Mouse (Mus musculus): ENCODE measurements around the gene Hist1h1t. TPM values are rescaled to one million over a fixed set of nuclear protein-coding genes. Genes with fewer than 3 reads are reported as not detected.
"Not testable (repeated sequence)": the region's sequence is repeated elsewhere in the genome, so short reads cannot be mapped to it uniquely, and the experiment has no call there.

Hist1h1t gene
- polyA plus RNA-seq, 1 experiment from 2014 or later = not detected

DNA sequence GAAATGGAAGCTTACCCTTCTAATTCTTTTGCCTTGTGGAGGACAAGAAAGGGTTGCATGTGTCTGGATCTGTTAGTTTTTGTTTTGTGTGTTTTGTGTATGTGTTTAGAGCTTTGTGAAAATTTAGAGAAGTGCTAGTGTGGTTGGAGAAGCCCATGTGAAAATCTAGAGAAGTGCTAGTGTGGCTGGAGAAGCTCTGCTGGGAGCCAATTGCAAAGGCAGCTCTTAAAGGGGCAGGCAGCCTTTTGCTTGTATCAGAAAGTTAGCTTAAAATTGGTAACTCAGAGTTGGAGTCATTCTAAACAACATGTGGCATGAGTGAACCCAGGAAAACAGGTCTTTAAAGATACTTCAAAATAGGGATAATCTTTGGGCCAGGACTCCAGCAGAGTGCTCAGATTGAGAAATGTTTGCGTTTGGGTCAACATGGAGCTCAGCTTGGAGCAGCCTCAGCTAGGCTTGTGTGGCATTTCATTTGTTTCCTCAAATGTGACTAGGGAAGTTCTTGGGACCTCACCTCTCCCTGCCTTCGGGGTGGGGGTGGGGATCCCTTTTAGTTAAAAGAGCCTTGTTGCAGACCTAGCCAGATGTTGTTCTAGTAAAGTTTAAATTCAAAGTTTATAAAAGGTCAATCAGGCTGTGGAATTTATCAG, 22.1 kb downstream of the Hist1h1t start:
- not testable (repeated sequence) for H3K27me3 ChIP-seq; H3K36me3 ChIP-seq; ATAC-seq (ENCODE audit: insufficient number of reproducible peaks, insufficient read depth, low FRiP score, low TSS enrichment, low read depth); H3K4me1 ChIP-seq; H3K4me2 ChIP-seq; H3K9me3 ChIP-seq; H3K4me3 ChIP-seq; H3K9ac ChIP-seq; H3K27ac ChIP-seq
- 16% methylated on average over 2 of the region's 2 CpGs for WGBS

DNA sequence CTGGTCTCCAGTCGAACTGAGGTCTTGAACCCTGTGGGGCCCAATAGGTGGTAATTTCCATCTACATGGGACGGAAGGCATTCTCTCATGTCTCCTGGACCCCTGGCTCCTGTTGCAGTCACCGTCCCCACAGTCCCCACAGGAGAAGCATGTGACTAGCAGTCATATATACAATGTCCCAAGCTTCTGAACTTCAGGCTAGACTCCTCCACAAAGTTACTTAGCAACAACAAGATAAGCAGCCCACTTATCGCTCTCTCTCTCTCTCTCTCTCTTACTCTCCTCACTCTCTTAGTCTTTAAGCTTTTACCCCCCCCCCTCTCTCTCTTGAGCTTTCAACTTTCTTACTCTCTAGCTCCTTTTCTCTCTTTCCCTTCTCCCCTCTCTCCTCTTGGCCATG, 28.6 kb downstream of the Hist1h1t start:
- no peak for ATAC-seq (ENCODE audit: insufficient number of reproducible peaks, insufficient read depth, low FRiP score, low TSS enrichment, low read depth)
- no peaks in the 10 kb centered on the region for H3K4me1 ChIP-seq
- H3K36me3 ChIP-seq = no peaks in the 10 kb centered on the region
- H3K9me3 ChIP-seq = no peaks in the 10 kb centered on the region
- 92% methylated on average over 4 of the region's 4 CpGs for WGBS
- no peaks in the 10 kb centered on the region for H3K27me3 ChIP-seq
- no peak overlapping the region for H3K27ac ChIP-seq
- no peak overlapping the region for H3K9ac ChIP-seq
- no peak overlapping the region for H3K4me2 ChIP-seq
- no peak overlapping the region for H3K4me3 ChIP-seq

DNA sequence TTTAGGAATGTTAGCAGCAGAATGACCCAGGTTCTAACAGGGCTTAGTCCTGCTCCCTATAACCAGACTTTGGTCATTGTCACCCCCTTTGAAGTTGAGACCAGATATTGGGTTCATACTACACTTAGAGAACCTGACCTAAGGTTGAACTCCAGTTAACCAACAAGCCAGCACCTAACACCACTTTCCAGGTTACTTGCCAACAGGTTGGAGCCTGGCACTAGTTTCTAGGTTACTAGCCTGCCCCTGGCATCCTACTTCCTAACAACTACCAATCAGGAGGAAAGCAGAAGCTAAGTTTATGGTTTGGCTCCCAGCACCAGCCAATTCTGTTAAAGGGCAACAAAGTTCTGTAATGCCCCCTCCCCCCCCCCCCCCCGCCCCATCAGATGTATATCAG, 29.6 kb downstream of the Hist1h1t start:
- no peak overlapping the region for H3K27ac ChIP-seq
- no peaks in the 10 kb centered on the region for H3K36me3 ChIP-seq
- no peak overlapping the region for H3K4me2 ChIP-seq
- no peak overlapping the region for H3K4me3 ChIP-seq
- no peaks in the 10 kb centered on the region for H3K27me3 ChIP-seq
- ATAC-seq (ENCODE audit: insufficient number of reproducible peaks, insufficient read depth, low FRiP score, low TSS enrichment, low read depth) = no peak
- WGBS = 40% methylated on average over 1 of the region's 1 CpGs
- H3K4me1 ChIP-seq = no peaks in the 10 kb centered on the region
- no peaks in the 10 kb centered on the region for H3K9me3 ChIP-seq
- no peak overlapping the region for H3K9ac ChIP-seq

DNA sequence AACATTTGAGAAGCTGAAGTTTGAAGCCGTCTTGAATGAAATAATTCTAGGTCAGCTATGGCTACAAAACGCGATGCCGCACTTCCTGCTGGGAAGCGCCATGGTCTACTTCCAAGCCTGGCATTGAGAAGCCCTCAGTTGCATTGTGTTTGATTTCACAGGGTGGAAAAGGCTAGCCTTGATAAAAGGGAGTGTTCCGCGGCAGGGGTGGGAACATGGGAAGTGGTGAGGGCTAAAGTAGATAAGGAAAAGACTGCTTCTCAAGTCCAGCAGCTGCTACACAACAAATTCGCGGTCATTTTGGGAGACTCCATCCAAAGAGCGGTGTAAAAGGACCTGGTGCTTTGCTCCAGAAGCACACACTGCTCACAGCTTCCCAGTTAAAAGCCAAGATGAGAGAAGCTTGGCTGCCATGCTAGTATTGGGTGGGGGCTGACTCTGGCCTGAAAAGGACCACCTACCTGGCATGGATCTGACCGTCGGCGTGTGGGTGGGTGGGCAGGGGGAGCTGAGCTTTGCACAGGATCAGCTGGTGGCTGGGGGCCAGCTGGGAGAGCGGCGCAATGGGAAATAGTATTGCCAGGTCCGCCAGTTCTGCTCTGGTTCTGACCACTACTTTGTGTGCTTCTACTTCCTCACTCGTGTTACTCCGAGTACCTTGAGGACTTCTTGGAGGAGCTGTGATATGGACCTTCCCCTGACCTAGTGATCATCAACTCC, 33.0 kb downstream of the Hist1h1t start:
- Histone ChIP-seq H3K27me3 (no peaks in the 10 kb centered on the region), H3K4me3 (no peak overlapping the region), H3K9me3 (no peaks in the 10 kb centered on the region), H3K9ac (no peak overlapping the region), H3K36me3 (no peaks in the 10 kb centered on the region), H3K4me2 (no peak overlapping the region), H3K4me1 (no peaks in the 10 kb centered on the region), H3K27ac (no peak overlapping the region)
- no peak for ATAC-seq (ENCODE audit: insufficient number of reproducible peaks, insufficient read depth, low FRiP score, low TSS enrichment, low read depth)
- 90% methylated on average over 18 of the region's 18 CpGs for WGBS

DNA sequence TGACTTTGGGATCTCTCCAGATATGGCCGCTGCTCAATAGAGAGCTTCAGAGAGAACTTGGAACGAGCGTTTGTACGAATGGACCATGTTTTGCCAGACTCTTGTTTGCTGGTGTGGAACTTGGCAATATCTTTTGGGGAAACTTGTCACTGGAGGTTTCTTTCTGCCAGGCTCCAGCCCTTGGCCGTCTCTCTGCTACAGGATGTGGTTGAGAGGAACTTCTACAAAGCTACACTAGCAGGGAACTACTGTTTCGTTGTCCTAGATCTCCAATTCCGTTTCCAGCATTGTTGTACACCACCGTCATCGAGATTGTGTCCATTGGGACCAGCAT, 33.5 kb downstream of the Hist1h1t start:
- no peak for ATAC-seq (ENCODE audit: insufficient number of reproducible peaks, insufficient read depth, low FRiP score, low TSS enrichment, low read depth)
- no peak overlapping the region for H3K4me3 ChIP-seq
- H3K36me3 ChIP-seq = no peaks in the 10 kb centered on the region
- 93% methylated on average over 9 of the region's 9 CpGs for WGBS
- no peaks in the 10 kb centered on the region for H3K4me1 ChIP-seq
- H3K9ac ChIP-seq = no peak overlapping the region
- no peak overlapping the region for H3K4me2 ChIP-seq
- no peaks in the 10 kb centered on the region for H3K9me3 ChIP-seq
- no peaks in the 10 kb centered on the region for H3K27me3 ChIP-seq
- H3K27ac ChIP-seq = no peak overlapping the region

DNA sequence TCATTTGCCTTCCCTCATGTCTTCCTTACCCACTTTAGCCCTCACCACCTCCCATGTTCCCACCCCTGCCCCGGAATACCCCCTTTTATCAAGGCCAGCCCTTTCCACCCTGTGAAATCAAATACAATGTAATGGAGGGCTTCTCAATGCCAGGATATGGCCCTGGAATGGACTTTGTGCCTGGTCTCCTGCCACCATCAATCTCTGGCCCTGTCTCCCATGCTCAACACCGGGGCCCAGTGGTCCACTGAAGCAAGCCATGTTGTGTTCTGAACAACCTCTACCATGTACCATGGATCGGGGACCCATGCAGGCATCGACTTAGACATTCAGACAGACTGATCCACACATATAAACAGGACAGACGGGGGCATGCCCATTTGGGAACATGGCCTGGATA, 34.1 kb downstream of the Hist1h1t start:
- ATAC-seq (ENCODE audit: insufficient number of reproducible peaks, insufficient read depth, low FRiP score, low TSS enrichment, low read depth) = no peak
- WGBS = 94% methylated on average over 5 of the region's 5 CpGs
- no peak overlapping the region for H3K9ac ChIP-seq

DNA sequence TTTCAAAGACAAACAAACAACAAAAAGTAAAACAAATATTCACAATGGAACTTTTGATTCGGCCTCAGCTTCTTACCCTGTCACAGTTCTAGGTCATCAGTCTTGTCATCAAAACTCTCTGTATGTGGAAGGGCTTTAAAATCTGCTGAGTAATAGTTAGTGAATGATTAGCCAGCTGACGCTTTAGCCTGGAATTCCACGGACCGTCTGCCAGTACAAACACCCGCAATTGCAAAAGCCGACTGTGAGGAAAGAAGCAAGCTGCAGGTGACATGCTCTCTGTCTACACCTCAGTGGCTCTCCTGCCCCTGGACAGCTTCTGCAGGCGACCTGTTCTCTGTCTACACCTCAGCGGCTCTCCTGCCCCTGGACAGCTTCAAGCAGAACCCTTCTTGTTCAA, 34.9 kb downstream of the Hist1h1t start:
- no peaks in the 10 kb centered on the region for H3K27me3 ChIP-seq
- no peaks in the 10 kb centered on the region for H3K36me3 ChIP-seq
- no peak overlapping the region for H3K27ac ChIP-seq
- no peak overlapping the region for H3K4me3 ChIP-seq
- H3K4me1 ChIP-seq = no peaks in the 10 kb centered on the region
- H3K9me3 ChIP-seq = no peaks in the 10 kb centered on the region
- no peak for ATAC-seq (ENCODE audit: insufficient number of reproducible peaks, insufficient read depth, low FRiP score, low TSS enrichment, low read depth)
- no peak overlapping the region for H3K4me2 ChIP-seq
- 50% methylated on average over 8 of the region's 8 CpGs for WGBS
- no peak overlapping the region for H3K9ac ChIP-seq

More for the DNA sequence above, 34.1 kb downstream of the Hist1h1t start:
- no peak overlapping the region for H3K27ac ChIP-seq
- no peaks in the 10 kb centered on the region for H3K9me3 ChIP-seq
- no peaks in the 10 kb centered on the region for H3K27me3 ChIP-seq
- H3K4me3 ChIP-seq = no peak overlapping the region
- H3K36me3 ChIP-seq = no peaks in the 10 kb centered on the region
- no peaks in the 10 kb centered on the region for H3K4me1 ChIP-seq
- no peak overlapping the region for H3K4me2 ChIP-seq

DNA sequence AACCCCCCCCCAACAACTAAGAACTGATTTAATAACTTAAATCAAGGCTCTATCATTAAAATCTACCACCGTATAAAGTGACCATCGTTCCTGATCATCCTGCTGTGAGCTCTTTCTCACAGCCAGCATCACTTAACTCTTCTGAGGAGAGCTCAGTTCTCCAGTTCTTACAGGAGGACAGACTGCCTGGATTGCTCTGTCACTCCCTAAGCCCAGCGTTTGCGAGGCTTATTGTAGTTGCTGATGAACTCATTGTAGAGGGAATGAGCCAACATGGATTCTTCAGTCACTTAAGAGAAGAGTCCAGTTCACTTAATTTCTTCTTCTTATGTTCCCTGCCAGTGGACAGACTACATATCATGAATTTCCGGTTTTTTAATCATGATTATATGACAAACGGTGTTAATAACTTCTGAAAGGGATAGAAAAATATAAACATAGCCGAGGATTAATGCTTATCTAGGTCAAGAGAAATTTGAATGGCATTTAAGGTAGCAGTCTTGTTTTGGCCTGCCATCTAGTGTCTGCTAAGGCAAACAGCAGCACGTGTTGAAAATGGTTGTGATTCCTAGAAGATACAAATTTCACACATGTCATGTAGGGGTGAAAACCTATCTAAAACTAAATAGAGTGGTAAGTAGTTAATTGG, 36.7 kb downstream of the Hist1h1t start:
- 24% methylated on average over 8 of the region's 8 CpGs for WGBS
- no peak for ATAC-seq (ENCODE audit: insufficient number of reproducible peaks, insufficient read depth, low FRiP score, low TSS enrichment, low read depth)

DNA sequence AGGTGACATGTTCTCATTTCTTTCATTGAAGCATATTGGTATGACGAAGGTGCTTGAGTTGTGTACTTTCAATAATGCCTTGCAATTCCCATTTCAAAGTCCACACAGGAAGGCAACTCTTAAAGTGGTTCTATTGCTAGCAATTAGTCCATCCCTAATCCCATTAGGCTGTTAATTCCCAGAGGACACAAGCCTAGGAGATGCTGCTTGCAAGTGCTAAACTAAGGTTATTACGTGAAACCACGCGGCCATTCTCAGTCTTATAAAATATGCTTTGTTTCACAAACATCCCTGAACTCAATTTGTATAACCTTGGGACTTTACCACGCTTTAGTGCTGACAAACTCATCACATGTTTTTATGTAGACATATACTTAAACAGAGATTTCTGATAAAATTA, 41.5 kb downstream of the Hist1h1t start:
- Histone ChIP-seq H3K36me3 (no peaks in the 10 kb centered on the region), H3K4me3 (no peak overlapping the region), H3K27me3 (no peaks in the 10 kb centered on the region), H3K9me3 (no peaks in the 10 kb centered on the region), H3K27ac (no peak overlapping the region), H3K4me1 (peaks cover 5% of the 10 kb centered on the region; the same call in 1 of the 2 replicates), H3K4me2 (no peak overlapping the region), H3K9ac (no peak overlapping the region)
- no peak for ATAC-seq (ENCODE audit: insufficient number of reproducible peaks, insufficient read depth, low FRiP score, low TSS enrichment, low read depth)
- WGBS = 82% methylated on average over 5 of the region's 5 CpGs

More for the DNA sequence above, 36.7 kb downstream of the Hist1h1t start:
- H3K27me3 ChIP-seq = no peaks in the 10 kb centered on the region
- H3K4me3 ChIP-seq = no peak overlapping the region
- H3K4me1 ChIP-seq = no peaks in the 10 kb centered on the region
- H3K36me3 ChIP-seq = no peaks in the 10 kb centered on the region
- no peak overlapping the region for H3K27ac ChIP-seq
- no peaks in the 10 kb centered on the region for H3K9me3 ChIP-seq
- H3K9ac ChIP-seq = no peak overlapping the region
- no peak overlapping the region for H3K4me2 ChIP-seq

DNA sequence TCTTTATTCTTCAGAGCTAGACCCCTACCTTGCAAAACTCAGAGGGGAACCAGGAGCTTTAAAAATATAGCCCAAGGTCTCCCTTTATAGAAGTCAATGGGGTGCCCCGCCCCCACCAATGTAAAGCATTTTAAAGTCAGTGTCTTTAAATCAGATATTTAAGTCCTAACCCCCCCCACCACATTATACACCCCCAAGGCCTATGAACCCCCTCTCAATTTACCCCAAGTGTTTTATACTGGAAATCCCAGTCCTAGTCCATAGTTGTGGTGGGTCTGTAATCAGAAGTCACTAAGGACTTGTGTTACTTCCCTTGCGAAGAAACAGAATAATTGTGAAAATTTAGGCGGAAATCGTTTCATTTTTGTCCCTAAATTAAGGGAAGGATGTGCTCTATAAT, 42.4 kb downstream of the Hist1h1t start:
- no peaks in the 10 kb centered on the region for H3K27me3 ChIP-seq
- peak overlapping the region; percentile 89 for H3K9ac ChIP-seq
- H3K4me3 ChIP-seq = peak overlapping the region; percentile 65
- peak overlapping the region; percentile 97 for H3K4me2 ChIP-seq
- WGBS = 20% methylated on average over 4 of the region's 4 CpGs
- no peak for ATAC-seq (ENCODE audit: insufficient number of reproducible peaks, insufficient read depth, low FRiP score, low TSS enrichment, low read depth)
- no peaks in the 10 kb centered on the region for H3K9me3 ChIP-seq
- peaks cover 5% of the 10 kb centered on the region; the same call in 1 of the 2 replicates for H3K4me1 ChIP-seq
- peak overlapping the region; percentile 99 for H3K27ac ChIP-seq
- H3K36me3 ChIP-seq = no peaks in the 10 kb centered on the region

DNA sequence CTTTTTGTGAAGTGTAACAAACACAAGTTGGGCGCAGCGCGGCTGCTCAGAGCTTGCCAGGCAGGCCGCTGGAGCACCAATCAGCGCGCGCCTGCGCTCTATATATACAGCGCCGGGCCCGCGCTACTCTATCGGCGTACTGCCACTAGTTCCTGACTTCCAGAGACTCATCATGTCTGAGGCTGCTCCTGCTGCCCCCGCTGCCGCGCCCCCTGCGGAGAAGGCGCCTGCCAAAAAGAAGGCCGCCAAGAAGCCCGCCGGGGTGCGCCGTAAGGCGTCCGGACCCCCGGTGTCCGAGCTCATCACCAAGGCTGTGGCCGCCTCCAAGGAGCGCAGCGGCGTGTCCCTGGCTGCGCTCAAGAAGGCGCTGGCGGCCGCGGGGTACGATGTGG, 43.1 kb downstream of the Hist1h1t start, which contains the start of gene Hist1h1c:
Gene Hist1h1c, plus strand, starts transcription at position 132 of the 392 bp plus-strand sequence.
- Histone ChIP-seq H3K36me3 (no peaks in the 10 kb centered on the region), H3K9ac (peak within 1 kb of the TSS; percentile 89), H3K9me3 (no peaks in the 10 kb centered on the region), H3K4me2 (peak within 1 kb of the TSS; percentile 97), H3K27ac (peak within 1 kb of the TSS; percentile 99), H3K4me3 (peak within 1 kb of the TSS; percentile 65), H3K27me3 (no peaks in the 10 kb centered on the region), H3K4me1 (peaks cover 9% of the 10 kb centered on the region; the same call in 1 of the 2 replicates)
- WGBS = under 1% methylated on average over 38 of the region's 38 CpGs
- ATAC-seq (ENCODE audit: insufficient number of reproducible peaks, insufficient read depth, low FRiP score, low TSS enrichment, low read depth) = peak; percentile 92

Data from embryonic facial prominence, embryonic 13.5 days (tissue).